Mouse (Mus musculus): ENCODE results near the gene Cdk14.

The Cdk14 gene

DNA sequence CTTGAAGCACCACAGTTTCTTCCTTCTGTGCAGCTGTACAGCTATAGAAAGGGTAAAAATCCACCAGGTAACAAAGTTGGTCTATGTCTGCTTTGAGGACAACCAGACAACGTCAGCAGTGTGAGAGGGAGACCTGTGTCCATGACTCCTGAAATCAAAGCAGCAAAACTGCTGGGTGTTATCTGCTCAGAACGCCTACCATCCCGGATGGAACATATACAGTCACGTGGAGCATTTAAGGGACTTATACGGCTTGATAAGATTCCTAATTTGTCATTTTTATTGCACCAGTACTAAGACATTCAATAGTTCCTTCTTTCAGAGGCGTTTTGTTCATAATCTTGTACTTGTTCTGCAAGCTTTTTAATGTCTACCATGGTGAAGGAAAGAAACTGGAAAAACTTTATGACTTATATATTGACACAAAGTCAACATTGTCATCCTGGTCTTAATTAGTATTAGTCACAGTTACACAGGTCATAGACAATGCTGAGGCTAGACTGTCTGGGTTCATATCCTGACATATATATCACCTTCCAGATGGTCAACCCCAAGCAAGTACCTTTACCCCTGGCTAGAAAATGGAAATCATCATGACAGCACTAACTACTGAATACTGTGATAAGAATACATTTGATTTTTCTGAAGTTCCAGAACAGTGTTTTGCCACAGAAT lies 136.2 kb downstream of the Cdk14 start:
- ChIA-PET CTCF (no interaction called here), POLR2A (no interaction called here)

DNA sequence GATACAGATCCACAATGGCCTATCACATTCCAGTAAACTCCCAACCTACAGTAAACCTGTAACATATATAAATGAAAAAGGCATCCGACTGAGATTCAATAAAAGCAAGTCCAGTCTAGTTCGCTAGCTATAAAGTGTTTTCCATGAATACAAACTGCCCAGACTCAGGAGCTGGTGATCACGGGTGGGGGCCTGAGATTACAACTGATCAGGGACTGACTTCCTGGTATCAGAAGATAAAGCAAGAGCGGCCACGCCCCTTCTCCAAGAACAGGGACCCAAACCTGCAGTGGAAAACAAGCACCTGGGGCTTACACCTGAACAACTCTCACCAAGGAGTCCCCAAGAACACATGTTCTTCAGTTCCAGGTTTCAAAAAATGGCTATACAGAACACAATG lies 137.7 kb downstream of the Cdk14 start:
- ChIA-PET CTCF (no interaction called here), POLR2A (no interaction called here)

DNA sequence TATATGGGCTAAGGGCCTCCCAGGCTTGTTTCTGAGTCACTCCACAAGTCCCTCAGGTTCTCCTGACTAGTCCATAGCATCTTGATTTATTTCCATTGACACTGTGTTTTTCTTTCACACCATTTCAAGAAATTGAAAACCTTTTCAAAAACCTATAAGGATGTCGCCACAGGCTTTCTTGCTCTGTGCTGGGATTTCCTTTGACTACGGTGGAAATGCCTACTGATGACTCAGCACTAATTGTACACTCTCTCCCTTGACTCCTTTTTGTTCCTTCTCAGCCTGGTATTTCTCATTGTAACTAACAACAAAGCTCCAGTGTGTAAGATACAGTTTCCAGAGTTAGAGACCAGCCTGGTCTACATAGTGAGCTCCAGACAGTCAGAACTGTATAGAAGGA lies 144.8 kb downstream of the Cdk14 start:
- POLR2A ChIA-PET: interaction anchor here in 2 of 4 experiments (0.6 to 1.5 kb wide), 3 partner anchors 12 to 264 kb away, joined by 3 to 5 read pairs (median 4); no protein-coding TSS in a partner anchor
- CTCF ChIA-PET: no interaction called here

DNA sequence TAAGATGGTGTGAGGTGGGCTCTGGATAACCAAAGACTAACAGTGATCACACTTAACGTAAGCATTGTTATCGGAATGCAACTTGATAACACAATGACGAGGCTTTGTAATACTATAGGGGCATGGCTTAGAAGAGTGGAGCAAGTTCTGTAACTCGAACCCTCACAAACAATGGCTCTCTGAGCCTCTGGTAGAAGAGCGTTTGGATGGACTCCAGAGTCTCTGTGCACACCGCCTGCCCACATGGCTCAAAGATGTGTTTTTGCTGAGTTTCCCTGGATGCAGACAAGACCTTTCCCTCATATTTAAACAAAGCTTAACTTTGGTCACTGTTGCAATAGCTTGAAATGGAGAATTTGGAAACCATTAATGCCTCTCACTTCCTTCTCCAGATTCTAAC lies 145.8 kb downstream of the Cdk14 start:
- CTCF ChIA-PET: no interaction called here
- POLR2A ChIA-PET: interaction anchor here in 1 of 4 experiments (1.4 to 1.5 kb wide), 2 partner anchors 13 to 263 kb away, joined by 3 to 5 read pairs; no protein-coding TSS in a partner anchor

DNA sequence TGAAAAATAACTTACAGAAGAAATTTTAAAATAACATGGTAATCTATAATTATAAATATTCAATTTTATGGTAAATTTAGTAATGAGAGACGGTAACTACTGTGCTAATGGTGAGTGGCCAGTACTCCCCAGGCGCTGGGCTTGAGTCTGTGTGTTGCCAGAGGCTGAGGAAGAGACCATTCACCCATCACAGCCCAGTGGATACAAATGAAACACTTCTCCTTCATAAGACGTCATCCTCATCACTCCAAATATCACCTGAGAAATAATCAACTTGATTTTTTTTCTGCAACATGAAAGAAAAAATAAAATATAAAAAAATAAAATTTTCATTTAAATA lies 153.4 kb downstream of the Cdk14 start:
- ChIA-PET CTCF (no interaction called here), POLR2A (no interaction called here)

DNA sequence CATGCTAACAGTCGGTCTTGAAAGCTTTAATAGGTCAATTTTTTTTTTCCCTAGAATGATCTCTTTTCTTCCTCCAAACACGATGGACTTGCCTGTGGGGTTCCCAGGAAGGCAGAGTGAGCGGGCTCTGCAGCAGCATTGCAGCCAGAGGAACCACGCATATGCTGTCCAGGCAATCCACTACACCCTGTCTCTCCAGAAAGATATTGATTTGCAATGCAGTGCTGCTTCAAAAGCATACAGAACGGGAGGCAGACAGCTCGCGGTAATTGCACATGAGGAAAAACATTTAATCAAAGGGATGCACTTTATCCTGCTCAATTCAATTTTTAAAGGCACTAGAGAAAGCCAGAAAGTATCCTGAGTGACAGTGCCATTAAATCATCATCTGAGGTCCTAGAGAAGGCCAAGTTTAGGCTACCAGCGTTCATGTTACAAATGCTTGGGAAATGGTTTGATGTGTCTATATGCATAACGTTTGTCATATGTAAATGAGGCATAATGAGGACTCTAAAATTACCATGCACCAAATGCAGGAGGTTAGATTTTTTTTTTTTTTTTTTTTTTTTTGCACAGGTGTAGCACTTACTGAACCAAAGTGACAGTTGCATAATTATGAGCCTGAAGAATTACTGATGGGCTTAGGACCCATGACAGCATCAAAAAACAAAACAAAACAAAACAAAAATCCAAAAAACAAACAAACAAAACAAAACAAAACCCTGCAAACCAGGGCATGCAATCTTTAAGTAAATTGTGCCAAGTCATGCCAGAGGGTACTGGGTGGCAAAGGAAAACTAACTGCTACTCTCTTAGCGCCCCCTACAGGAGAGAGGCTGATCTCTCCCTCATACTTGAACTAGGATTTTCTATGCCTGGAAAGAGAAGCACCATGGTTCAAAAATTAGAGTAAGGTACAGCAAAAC lies 154.0 kb downstream of the Cdk14 start:
- CTCF ChIA-PET: interaction anchor here in 1 of 4 experiments (0.7 kb wide), 2 partner anchors 17 to 68 kb away, joined by 3 to 6 read pairs; no protein-coding TSS in a partner anchor
- POLR2A ChIA-PET: interaction anchor here in 1 of 4 experiments (1.1 kb wide), 1 partner anchor 35 kb away, joined by 4 read pairs; no protein-coding TSS in a partner anchor

DNA sequence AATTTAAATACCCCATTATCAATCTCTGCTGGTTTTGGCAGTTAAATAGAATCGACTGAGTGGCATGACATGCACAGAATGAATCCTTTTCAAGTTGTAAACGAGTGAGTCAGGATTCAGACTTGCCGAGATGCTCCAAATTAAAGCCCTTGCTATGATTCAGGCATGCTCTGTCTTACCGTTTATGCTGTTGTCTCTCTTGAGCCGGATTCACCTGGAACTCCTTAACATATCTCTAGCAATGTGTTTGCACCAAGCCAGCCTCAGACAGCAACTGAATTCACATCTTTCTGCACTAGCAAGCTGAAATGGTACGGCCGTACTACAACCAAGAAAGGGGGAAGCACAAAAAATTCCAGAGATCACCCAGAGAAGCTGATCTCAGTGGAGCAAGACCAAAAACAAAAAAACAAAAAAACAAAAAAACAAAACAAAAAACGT lies 154.7 kb downstream of the Cdk14 start:
- CTCF ChIA-PET: interaction anchor here in 1 of 4 experiments (0.7 kb wide), 1 partner anchor 16 kb away, joined by 3 read pairs; no protein-coding TSS in a partner anchor
- POLR2A ChIA-PET: interaction anchor here in 1 of 4 experiments (1.1 kb wide), 1 partner anchor 35 kb away, joined by 4 read pairs; no protein-coding TSS in a partner anchor

DNA sequence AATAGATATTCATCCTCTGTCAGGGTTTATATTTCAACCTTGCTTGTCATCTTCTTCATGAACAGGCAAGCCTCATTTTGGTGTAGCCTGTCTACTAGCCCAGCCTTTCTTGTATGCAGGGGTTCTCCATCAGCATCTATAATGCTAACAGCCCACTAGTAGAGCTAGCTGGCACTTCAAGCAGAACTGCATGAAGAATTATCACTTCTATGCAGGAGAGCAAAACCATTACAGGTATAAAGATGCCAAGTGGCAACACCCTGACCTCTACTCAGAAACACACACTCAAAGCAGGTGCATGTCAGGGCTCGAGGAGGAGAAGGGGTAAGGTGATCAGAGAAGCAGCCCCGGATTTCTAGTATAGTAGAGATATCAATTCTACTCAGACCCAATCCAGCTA lies 155.4 kb downstream of the Cdk14 start:
- CTCF ChIA-PET: interaction anchor here in 3 of 4 experiments (0.6 kb wide), 3 partner anchors 17 to 216 kb away, joined by 3 to 4 read pairs (median 3); no protein-coding TSS in a partner anchor

DNA sequence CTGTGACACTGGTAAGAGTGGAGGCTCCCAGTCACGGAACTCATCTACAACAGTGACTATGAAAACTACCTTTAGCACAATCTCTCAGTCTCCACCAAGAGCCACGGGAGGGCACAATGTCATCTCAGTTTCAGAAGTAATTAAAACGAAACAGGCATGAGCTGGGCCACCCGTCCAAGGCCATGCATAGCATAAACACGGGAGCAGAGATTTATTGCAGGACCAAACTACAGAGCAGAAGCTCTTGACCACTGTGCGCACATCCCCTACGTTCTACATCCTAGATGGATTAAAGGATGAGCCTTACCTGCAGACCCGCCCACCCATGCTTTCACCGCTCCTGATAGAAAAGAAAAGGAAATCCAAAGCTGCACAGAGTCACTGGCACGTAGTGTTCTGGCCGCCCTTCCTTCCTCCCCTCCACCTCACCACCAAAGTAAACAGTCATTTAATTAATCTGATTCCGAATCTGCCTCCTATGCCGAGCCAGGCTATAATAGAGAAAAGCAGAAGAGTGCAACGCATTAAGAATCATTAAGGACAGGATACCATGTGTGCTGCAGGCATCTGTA lies 158.3 kb downstream of the Cdk14 start:
- CTCF ChIA-PET: no interaction called here
- POLR2A ChIA-PET: interaction anchor here in 1 of 4 experiments (1.8 kb wide), 1 partner anchor 13 kb away, joined by 5 read pairs; no protein-coding TSS in a partner anchor

More for the DNA sequence above, 155.4 kb downstream of the Cdk14 start:
- POLR2A ChIA-PET: interaction anchor here in 1 of 4 experiments (0.6 kb wide), 1 partner anchor 98 kb away, joined by 3 read pairs; no protein-coding TSS in a partner anchor

DNA sequence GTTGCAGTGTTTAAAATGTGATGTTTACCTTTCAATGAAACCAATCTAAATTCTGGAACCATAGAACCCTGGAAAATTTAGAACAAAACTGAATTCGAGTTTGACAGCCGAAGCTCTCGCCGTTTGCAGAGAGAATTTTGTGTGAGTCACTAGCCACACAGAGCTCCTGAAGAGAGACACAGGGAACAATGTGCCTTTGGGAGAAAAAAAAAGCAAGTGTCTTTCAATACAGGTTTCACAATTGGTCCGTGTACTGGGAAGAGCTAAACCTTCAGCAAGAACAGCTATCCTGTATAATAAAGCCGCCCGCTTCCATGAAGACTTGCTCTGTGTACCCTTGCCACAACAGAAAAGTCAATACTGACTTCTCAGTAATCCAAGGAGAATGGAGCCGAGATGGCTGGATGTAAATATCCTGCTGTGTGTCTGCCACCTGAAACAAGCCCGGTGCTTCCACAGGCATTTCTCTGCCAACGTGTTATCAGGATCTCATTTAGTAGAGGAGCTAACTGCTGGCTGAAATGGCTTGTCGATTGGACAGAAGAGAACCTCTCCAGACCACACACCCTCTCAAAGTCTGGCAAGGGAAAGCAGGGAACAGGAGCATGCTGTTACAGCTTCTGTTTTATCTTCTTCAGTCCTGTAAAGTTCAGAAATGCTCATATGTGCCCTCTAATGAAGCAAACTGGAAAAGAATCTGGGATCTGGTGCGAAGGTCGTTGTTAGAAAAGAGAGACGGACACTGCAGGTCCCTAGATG lies 159.0 kb downstream of the Cdk14 start:
- ChIA-PET CTCF (no interaction called here), POLR2A (interaction anchor here in 1 of 4 experiments (1.8 kb wide), 1 partner anchor 14 kb away, joined by 5 read pairs; no protein-coding TSS in a partner anchor)

DNA sequence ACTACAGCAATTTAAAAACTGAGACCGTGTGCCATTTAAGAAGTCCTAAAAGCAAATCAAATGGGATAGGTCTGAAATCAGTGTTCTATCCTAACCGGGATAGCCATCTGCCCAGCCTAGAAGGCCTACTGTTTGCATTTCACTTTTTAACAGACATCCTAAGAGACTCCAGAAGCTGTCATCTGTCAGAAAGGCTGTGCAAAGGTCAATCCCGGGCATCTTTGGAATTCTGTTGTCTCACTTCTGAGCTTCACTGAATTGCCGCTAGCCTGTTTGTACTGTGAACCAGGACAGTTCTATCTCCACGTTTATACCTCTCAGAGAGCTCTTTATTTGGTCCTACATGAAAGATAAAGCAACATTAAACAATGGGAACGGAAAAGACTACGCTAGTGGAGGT lies 159.8 kb downstream of the Cdk14 start:
- POLR2A ChIA-PET: interaction anchor here in 1 of 4 experiments (1.8 kb wide), 1 partner anchor 14 kb away, joined by 5 read pairs; no protein-coding TSS in a partner anchor
- CTCF ChIA-PET: no interaction called here

DNA sequence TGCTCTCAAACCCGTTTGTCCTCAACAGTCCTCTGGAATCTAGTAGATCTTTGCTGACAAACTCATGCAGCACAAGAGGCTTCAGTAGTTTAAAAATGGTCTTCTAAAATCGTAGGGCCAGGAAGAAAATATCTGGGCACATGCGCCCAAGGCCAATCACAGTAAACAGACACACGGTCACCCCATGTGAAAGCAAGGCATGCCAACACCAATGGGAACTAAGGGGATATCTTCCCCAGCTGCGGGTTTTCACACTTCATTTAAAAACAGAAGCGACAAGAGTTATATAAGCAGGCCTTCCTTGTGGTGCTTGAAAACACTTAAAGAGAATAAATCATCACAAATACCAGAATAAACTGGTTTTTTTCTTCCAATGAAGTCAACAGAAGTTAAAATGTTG lies 165.7 kb downstream of the Cdk14 start:
- CTCF ChIA-PET: no interaction called here
- POLR2A ChIA-PET: no interaction called here

DNA sequence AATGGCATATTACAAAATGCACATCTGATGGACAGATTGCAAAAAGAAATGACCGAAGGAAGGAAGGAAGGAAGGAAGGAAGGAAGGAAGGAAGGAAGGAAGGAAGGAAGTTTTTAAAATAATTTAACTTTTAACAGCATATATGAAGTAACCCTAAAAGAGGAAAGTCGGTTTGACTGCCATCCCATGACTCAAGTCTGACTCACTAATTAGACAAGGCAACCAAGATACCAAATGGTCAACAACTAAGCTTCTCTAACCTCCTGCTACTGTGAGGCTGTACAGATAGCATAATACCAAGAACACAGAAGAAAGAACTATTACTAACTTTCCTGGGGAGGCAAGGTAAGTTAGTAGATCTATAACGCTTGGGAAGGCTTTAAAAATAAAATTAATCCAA lies 166.9 kb downstream of the Cdk14 start:
- ChIA-PET CTCF (no interaction called here), POLR2A (no interaction called here)

DNA sequence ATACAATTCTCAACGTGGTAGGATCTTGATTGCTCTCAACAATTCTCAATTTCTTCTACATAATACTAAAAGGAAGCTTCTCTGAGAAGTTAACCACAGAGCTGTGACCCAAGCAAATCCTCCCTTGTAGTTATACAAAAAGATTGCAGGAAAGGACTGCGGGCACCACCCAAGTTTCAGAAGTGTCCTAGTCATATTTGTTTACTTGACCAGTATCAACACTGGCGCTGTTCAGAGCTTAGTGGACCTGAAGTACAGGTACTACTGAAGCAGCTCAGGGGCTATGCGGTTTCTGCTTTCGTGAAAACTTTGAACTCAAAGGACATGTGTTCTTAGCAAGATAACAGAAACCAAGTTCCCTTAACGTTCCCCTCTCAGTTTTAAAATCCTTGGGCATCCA lies 172.4 kb downstream of the Cdk14 start:
- POLR2A ChIA-PET: no interaction called here
- CTCF ChIA-PET: interaction anchor here in 1 of 4 experiments (0.5 kb wide), 1 partner anchor 17 kb away, joined by 3 read pairs; no protein-coding TSS in a partner anchor

DNA sequence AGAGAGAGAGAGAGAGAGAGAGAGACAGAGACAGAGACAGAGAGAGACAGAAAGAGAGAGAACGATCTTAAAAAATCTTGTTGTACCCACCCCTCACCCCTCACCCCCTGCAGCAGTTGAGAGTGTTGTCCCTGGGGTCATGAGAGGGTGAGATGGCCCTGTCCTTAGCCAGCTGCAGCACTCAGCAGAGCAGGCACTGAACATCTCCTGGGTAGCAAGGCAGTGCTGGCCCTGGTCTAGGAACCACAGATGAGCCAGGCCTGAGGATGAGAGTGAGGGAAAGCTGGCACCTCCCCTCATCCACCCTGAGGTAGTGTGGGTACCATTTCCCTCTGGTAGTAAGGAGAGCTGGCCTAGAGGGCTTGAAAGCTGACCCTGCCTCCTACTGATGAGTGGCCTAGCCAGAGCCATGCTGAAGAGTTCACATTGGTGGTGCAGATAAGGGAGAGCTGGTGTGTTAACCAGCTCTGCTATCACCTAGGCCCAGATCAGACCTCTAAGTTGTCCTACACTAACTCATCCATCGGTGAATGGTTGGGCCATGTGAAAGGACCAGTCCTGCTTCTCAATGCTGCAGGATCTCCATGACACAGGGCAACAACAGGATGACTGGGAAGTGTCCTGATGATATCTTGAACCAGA lies 173.5 kb downstream of the Cdk14 start:
- ChIA-PET CTCF (no interaction called here), POLR2A (no interaction called here)

DNA sequence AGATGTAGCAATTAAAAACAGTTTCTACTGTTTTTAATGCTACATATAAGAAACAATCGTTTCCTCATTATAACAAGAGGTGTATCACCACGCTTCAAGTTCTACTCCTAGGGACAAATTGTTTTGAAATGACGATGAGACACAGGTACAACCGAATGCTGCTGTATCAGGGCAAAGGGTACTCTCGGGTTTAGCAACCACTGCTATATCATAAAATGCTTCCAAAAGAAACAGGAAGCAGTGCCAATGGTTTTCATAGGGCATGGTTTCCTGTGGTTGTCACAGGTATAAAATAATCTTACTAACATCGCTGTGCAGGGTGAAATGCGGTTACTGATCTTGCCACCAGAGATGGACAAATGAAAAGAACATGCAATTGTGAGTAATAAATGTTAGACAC lies 174.9 kb downstream of the Cdk14 start:
- ChIA-PET POLR2A (no interaction called here), CTCF (no interaction called here)

DNA sequence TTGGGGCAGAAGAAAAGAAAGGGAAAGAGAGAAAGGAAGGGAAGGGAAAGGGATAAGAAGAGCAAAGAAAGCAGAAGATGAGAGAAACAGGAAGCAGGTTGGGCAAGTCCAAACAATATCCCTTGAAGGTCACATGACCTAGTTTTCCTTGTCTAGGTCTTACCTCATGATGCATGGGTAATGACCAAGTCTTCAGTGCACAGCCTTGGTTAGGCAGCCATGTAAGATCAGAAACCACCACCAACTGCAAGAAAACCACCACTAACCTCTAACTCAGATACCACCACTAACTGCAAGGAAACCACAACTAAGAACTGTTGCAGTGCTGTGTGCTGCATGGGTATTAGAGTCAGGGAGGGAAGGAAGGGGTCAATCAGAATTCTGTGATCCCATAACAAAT lies 176.5 kb downstream of the Cdk14 start:
- ChIA-PET POLR2A (no interaction called here), CTCF (no interaction called here)

DNA sequence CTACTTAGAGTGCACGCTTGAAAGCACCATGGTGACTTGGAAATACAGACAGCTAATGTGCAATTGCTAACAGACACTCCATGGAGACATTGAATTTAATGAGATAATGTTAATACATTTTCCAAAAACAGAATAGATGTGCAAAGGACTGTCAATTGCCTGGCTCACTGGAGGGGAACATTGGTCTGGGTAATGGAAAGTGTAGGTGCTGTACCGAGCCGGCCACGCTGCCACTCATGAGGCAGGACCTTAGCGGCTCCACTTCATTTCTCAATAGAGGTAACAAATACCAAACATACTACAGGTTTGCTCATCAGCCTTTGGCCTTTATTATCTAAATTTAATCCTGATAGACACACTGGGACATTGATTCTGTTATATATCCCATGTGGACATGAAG lies 177.4 kb downstream of the Cdk14 start:
- CTCF ChIA-PET: no interaction called here
- POLR2A ChIA-PET: no interaction called here

DNA sequence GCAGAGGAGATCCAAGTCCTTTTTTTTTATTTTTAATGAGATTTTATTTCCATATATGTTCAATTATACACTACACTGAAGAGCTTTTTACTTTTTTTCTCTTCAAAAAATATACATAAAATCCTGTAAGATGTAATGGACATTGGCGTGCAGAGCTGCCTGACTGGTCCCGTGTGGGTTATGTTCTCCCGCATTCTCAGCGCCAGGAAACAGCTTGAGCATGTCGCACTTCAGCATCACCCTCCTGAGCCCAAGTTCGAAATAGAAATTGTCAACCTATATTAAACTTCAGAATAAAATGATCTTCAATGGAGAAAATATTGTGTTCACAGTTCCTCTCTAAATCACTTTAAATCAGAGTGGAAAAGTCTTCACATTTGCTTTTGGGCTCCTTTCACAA lies 179.0 kb downstream of the Cdk14 start:
- POLR2A ChIA-PET: interaction anchor here in 1 of 4 experiments (0.7 kb wide), 1 partner anchor 118 kb away, joined by 3 read pairs; no protein-coding TSS in a partner anchor
- CTCF ChIA-PET: no interaction called here
